Mouse (Mus musculus): ENCODE data around the gene P2ry2. TPM values are rescaled to one million over a fixed set of nuclear protein-coding genes. Genes with fewer than 3 reads are reported as not detected.

Gene P2ry2
- 4.0 and 4.2 TPM in 2 replicates for polyA plus RNA-seq (2015; fragmentation: Nextera tagmentation; extraction: Ambion mirVana)

DNA sequence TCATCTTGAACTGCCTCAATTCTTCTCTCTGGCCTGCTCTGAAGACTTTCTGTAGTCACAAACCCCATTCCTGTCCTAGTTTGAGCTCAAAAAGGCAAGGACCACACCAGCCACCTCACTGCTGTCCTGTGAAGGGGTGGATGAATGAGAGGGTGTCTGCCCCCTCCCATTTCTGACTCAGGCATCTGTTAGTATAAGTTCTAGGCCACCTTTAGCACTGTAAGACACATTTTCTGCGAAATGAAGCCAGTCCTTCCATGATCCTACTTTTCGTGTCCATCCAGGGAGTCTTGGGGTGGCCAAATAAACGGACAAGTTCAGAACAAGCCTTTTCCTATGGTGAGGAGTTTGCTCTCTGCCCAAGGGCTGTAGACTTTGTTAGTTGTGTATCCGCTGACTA is at the start of gene P2ry2:
Gene P2ry2, minus strand, starts transcription at position 326 of the 400 bp plus-strand sequence.
- H3K9me3 ChIP-seq (replicated peaks; ENCODE audit: low read length): no peaks in the 10 kb centered on the region
- H3K4me2 ChIP-seq (ENCODE audit: low read length): peak within 1 kb of the TSS; percentile 97
- peak within 1 kb of the TSS; percentile 42 for H3K27ac ChIP-seq
- peaks cover 8% of the 10 kb centered on the region; the same call in 1 of the 2 replicates for H3K4me1 ChIP-seq (replicated peaks; ENCODE audit: insufficient read depth, low read length)
- no peaks in the 10 kb centered on the region for H3K36me3 ChIP-seq (ENCODE audit: insufficient read depth, low read length)
- TF ChIP-seq CTCF (IDR thresholded peaks at IDR 0.05; ENCODE audit: low read depth): no peak
- H3K9ac ChIP-seq (ENCODE audit: low read depth, low read length): peak within 1 kb of the TSS; percentile 63
- H3K4me3 ChIP-seq (replicated peaks; ENCODE audit: low read depth, low read length): peak within 1 kb of the TSS; percentile 45
- 78% methylated on average over 4 of the region's 4 CpGs for WGBS
- no peak for DNase-seq (ENCODE audit: low spot score)
- ATAC-seq (replicated peaks; ENCODE audit: low FRiP score, low read depth): no peak
- 0 out of 2 replicates have a peak, but pooled peaks cover 4% of the 10 kb centered on the region for H3K27me3 ChIP-seq (ENCODE audit: insufficient read depth, low read length)

DNA sequence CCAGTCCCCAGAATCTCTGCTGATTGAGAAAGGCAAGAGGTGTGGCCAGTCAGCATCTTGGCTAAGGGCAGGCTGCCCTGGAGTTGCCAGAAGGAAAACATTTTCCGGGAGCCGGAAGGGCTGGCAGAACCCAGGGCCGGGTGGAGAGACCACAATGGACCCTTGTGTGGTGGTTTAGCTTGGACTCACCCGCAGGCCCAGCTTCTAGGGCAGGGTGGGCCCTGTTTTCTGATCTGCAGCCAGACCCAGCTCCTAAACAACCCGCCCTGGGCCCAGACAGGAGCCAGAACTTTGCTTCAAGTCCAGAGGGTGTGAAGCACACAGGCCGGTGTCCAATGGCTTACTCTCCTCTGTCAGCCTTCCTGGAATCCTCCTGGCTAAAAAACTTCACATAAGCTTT is 49.6 kb upstream of the P2ry2 start:
- WGBS: 83% methylated on average over 6 of the region's 6 CpGs
- no peaks in the 10 kb centered on the region for H3K27me3 ChIP-seq (ENCODE audit: insufficient read depth, low read length)
- H3K4me3 ChIP-seq (replicated peaks; ENCODE audit: low read depth, low read length): no peak overlapping the region
- H3K27ac ChIP-seq: no peak overlapping the region
- no peak for ATAC-seq (replicated peaks; ENCODE audit: low FRiP score, low read depth)
- H3K4me1 ChIP-seq (replicated peaks; ENCODE audit: insufficient read depth, low read length): no peaks in the 10 kb centered on the region
- H3K4me2 ChIP-seq (ENCODE audit: low read length): no peak overlapping the region
- H3K36me3 ChIP-seq (ENCODE audit: insufficient read depth, low read length): no peaks in the 10 kb centered on the region
- no peak for DNase-seq (ENCODE audit: low spot score)
- H3K9ac ChIP-seq (ENCODE audit: low read depth, low read length): no peak overlapping the region
- no peak for TF ChIP-seq CTCF (IDR thresholded peaks at IDR 0.05; ENCODE audit: low read depth)
- H3K9me3 ChIP-seq (replicated peaks; ENCODE audit: low read length): no peaks in the 10 kb centered on the region

DNA sequence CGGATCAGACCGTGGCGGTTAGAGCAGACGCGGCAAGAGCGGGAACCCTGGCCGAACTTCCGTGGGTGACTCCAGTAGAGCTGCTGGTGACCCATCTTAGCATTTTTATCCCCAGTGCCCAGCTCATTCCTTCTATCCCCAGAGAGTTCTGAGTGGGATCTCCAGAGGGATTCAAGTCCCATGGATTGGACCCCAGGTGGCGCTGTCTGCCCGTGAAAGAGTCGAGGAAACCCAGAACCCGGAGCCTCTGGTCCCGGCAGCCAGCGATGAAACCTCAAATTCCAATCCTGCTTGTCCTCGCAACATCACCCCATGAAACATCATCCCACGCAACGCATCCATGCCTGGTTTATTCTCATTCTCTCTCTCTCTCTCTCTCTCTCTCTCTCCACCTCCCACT is 48.7 kb upstream of the P2ry2 start:
- H3K27ac ChIP-seq: no peak overlapping the region
- H3K9ac ChIP-seq (ENCODE audit: low read depth, low read length): no peak overlapping the region
- no peak overlapping the region for H3K4me3 ChIP-seq (replicated peaks; ENCODE audit: low read depth, low read length)
- H3K27me3 ChIP-seq (ENCODE audit: insufficient read depth, low read length): no peaks in the 10 kb centered on the region
- H3K36me3 ChIP-seq (ENCODE audit: insufficient read depth, low read length): no peaks in the 10 kb centered on the region
- peak overlapping the region; percentile 2; the same call in 1 of the 2 replicates for H3K4me2 ChIP-seq (ENCODE audit: low read length)
- peak; percentile 92 for DNase-seq (ENCODE audit: low spot score)
- TF ChIP-seq CTCF (IDR thresholded peaks at IDR 0.05; ENCODE audit: low read depth): peak; percentile 90
- ATAC-seq (replicated peaks; ENCODE audit: low FRiP score, low read depth): no peak
- H3K9me3 ChIP-seq (replicated peaks; ENCODE audit: low read length): no peaks in the 10 kb centered on the region
- WGBS: 7% methylated on average over 17 of the region's 17 CpGs
- H3K4me1 ChIP-seq (replicated peaks; ENCODE audit: insufficient read depth, low read length): no peaks in the 10 kb centered on the region

DNA sequence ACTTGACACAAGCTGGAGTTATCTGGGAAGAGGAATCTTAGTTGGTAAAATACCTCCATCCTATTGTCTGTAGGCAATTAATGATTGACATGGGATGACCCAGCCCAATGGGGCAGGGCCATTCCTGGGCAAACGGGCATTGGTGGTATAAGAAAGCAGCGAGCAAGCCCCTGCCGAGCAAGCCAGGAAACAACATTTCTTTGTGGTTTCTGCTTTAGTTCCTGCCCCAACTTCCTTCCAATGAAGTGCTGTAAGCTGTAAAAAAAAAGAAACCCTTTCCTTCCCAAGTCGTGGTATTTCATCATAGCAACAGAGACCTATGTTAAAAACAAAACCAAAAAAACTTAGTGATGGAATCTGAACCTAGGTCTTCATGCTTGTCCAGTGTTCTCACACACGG is 47.8 kb upstream of the P2ry2 start:
- Histone ChIP-seq H3K9ac (ENCODE audit: low read depth, low read length) (no peak overlapping the region), H3K27me3 (ENCODE audit: insufficient read depth, low read length) (no peaks in the 10 kb centered on the region), H3K9me3 (replicated peaks; ENCODE audit: low read length) (no peaks in the 10 kb centered on the region), H3K4me3 (replicated peaks; ENCODE audit: low read depth, low read length) (no peak overlapping the region), H3K4me1 (replicated peaks; ENCODE audit: insufficient read depth, low read length) (no peaks in the 10 kb centered on the region), H3K27ac (no peak overlapping the region), H3K36me3 (ENCODE audit: insufficient read depth, low read length) (no peaks in the 10 kb centered on the region), H3K4me2 (ENCODE audit: low read length) (no peak overlapping the region)
- 60% methylated on average over 5 of the region's 5 CpGs for WGBS
- DNase-seq (ENCODE audit: low spot score) (no peak), ATAC-seq (replicated peaks; ENCODE audit: low FRiP score, low read depth) (no peak)
- TF ChIP-seq CTCF (IDR thresholded peaks at IDR 0.05; ENCODE audit: low read depth): no peak

DNA sequence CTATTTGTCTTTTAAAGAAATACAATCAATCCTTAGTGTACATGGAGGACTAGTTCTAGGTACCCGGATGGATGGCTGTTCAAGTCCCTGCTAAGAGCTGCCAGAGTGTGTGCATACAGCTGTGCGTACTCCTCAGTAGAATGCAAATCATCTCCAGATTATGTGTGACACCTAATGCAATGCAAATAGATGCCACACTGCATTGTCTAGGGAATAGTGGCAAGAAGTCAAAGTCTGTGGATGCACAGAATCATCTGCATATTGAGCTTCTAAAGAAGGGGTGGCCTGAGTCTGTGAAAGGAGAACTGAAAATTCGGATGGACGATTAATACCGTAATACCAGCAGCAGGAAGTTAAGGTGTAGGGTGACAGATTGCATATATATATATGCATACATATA is 46.5 kb upstream of the P2ry2 start:
- TF ChIP-seq CTCF (IDR thresholded peaks at IDR 0.05; ENCODE audit: low read depth): no peak
- Histone ChIP-seq H3K9me3 (replicated peaks; ENCODE audit: low read length) (no peaks in the 10 kb centered on the region), H3K36me3 (ENCODE audit: insufficient read depth, low read length) (no peaks in the 10 kb centered on the region), H3K27me3 (ENCODE audit: insufficient read depth, low read length) (no peaks in the 10 kb centered on the region), H3K9ac (ENCODE audit: low read depth, low read length) (no peak overlapping the region), H3K4me2 (ENCODE audit: low read length) (no peak overlapping the region), H3K4me3 (replicated peaks; ENCODE audit: low read depth, low read length) (no peak overlapping the region), H3K4me1 (replicated peaks; ENCODE audit: insufficient read depth, low read length) (no peaks in the 10 kb centered on the region), H3K27ac (no peak overlapping the region)
- no peak for ATAC-seq (replicated peaks; ENCODE audit: low FRiP score, low read depth)
- WGBS: 95% methylated on average over 5 of the region's 5 CpGs
- DNase-seq (ENCODE audit: low spot score): no peak

DNA sequence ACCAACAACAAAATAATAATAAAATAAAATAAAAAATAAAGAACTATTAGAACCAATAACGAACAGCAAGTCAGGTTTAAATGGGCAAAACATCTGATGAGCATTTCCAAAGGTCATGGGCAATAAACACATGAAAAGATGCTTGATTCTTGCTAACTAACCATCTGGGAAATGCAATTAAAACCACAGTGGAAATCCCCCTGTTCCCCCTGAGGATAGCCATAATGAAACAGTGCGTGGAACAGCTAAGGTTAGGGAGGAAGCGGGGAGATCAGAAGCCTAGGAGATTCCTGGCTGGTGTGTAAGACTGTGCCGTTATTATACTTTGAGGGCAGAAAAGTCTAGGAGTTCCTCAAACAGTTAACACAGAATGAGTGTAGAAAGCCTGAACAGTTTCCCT is 44.6 kb upstream of the P2ry2 start:
- no peak for DNase-seq (ENCODE audit: low spot score)
- WGBS: 38% methylated on average over 4 of the region's 4 CpGs

DNA sequence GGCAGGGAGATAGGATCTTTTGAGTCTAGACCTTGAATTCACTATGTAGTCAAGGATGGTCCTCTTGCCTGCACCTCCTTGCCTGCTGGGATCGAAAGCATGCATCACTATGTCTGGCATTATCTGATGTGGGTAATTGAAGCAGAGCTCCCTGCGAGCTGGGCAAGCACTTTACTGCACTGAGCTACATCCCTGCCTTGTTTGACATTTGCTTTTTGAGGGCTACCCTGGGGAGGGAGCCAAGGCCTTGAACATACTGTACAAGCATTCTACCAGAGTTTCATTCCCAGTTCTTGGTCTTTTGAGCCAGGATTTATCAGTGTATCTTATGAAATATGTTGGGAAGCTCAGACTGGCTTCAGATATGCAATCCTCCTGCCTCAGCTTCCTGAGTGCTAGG is 40.5 kb upstream of the P2ry2 start:
- 70% methylated on average over 2 of the region's 2 CpGs for WGBS
- DNase-seq (ENCODE audit: low spot score): no peak
- TF ChIP-seq CTCF (IDR thresholded peaks at IDR 0.05; ENCODE audit: low read depth): no peak
- Histone ChIP-seq H3K4me3 (replicated peaks; ENCODE audit: low read depth, low read length) (no peak overlapping the region), H3K9ac (ENCODE audit: low read depth, low read length) (no peak overlapping the region), H3K36me3 (ENCODE audit: insufficient read depth, low read length) (no peaks in the 10 kb centered on the region), H3K4me1 (replicated peaks; ENCODE audit: insufficient read depth, low read length) (0 out of 2 replicates have a peak, but pooled peaks cover 4% of the 10 kb centered on the region), H3K9me3 (replicated peaks; ENCODE audit: low read length) (no peaks in the 10 kb centered on the region), H3K27me3 (ENCODE audit: insufficient read depth, low read length) (no peaks in the 10 kb centered on the region), H3K4me2 (ENCODE audit: low read length) (no peak overlapping the region), H3K27ac (no peak overlapping the region)
- no peak for ATAC-seq (replicated peaks; ENCODE audit: low FRiP score, low read depth)

More for the DNA sequence above, 44.6 kb upstream of the P2ry2 start:
- no peak for TF ChIP-seq CTCF (IDR thresholded peaks at IDR 0.05; ENCODE audit: low read depth)
- no peak overlapping the region for H3K27ac ChIP-seq
- no peaks in the 10 kb centered on the region for H3K4me1 ChIP-seq (replicated peaks; ENCODE audit: insufficient read depth, low read length)
- ATAC-seq (replicated peaks; ENCODE audit: low FRiP score, low read depth): no peak
- no peak overlapping the region for H3K9ac ChIP-seq (ENCODE audit: low read depth, low read length)
- no peak overlapping the region for H3K4me2 ChIP-seq (ENCODE audit: low read length)
- no peaks in the 10 kb centered on the region for H3K9me3 ChIP-seq (replicated peaks; ENCODE audit: low read length)
- H3K36me3 ChIP-seq (ENCODE audit: insufficient read depth, low read length): no peaks in the 10 kb centered on the region
- no peaks in the 10 kb centered on the region for H3K27me3 ChIP-seq (ENCODE audit: insufficient read depth, low read length)
- no peak overlapping the region for H3K4me3 ChIP-seq (replicated peaks; ENCODE audit: low read depth, low read length)

Data from kidney, postnatal 0 days (tissue).